Mouse (Mus musculus) lung, embryonic 14.5 days (tissue): ENCODE data around the gene Tm9sf3. TPM values are rescaled to one million over a fixed set of nuclear protein-coding genes. Genes with fewer than 3 reads are reported as not detected.

Source experiments
- ATAC-seq: fragments of 200-750 bp; cut with Nextera tagmentation; 2 replicates; pipeline ENCODE4 v1.8.0; 2017; ENCODE audit warnings: mild to moderate bottlenecking, moderate TSS enrichment, moderate library complexity; ENCODE audit not compliant: insufficient read depth
- DNase-seq: peaks from one replicate; pipeline ENCODE4 v3.0.0-alpha.2; 2015
- H3K27ac ChIP-seq: fragments of 300-500 bp; sonication (generic); 2 replicates; pipeline ENCODE4 v1.5.1; 2014; ENCODE audit warnings: low read depth, mild to moderate bottlenecking, moderate library complexity
- H3K27me3 ChIP-seq: fragments of 300-500 bp; sonication (generic); 2 replicates; pipeline ENCODE4 v1.6.1; 2014; ENCODE audit warnings: low read length, control low read depth; ENCODE audit not compliant: insufficient read depth
- H3K36me3 ChIP-seq: fragments of 300-500 bp; sonication (generic); 2 replicates; pipeline ENCODE4 v1.6.1; 2014; ENCODE audit warnings: control low read depth; ENCODE audit not compliant: insufficient read depth
- H3K4me1 ChIP-seq: fragments of 300-500 bp; sonication (generic); 2 replicates; pipeline ENCODE4 v1.6.1; 2014; ENCODE audit warnings: antibody characterized with exemption, control low read depth; ENCODE audit not compliant: insufficient read depth
- H3K4me2 ChIP-seq: fragments of 300-500 bp; sonication (generic); 2 replicates; pipeline ENCODE4 v1.6.1; 2014; ENCODE audit warnings: mild to moderate bottlenecking
- H3K4me3 ChIP-seq: fragments of 300-500 bp; sonication (generic); 2 replicates; pipeline ENCODE4 v1.5.1; 2014; ENCODE audit warnings: low read depth, low read length
- H3K9ac ChIP-seq: fragments of 300-500 bp; sonication (generic); 2 replicates; pipeline ENCODE4 v1.6.1; 2014
- H3K9me3 ChIP-seq: fragments of 300-500 bp; sonication (generic); 2 replicates; pipeline ENCODE4 v1.6.1; 2016; ENCODE audit warnings: low read depth, low read length, control low read depth
- CTCF ChIP-seq: IDR thresholded peaks from 2 replicates; pipeline ENCODE4 v1.5.1; 2016; ENCODE audit warnings: antibody characterized with exemption, low read depth
- WGBS: fragments of 180-500 bp; shearing (Covaris S2); extraction: QIAGEN DNeasy Blood & Tissue Kit; methylation state at CpG from one replicate; pipeline ENCODE4 v1.1.7; 2014; 5-methylcytosine and 5-hydroxymethylcytosine counted together
- polyA plus RNA-seq: library from polyadenylated mRNA; unstranded; fragments of >200 nt; fragmentation: Nextera tagmentation; extraction: Ambion mirVana; gene quantifications from 2 replicates; pipeline ENCODE4 v1.2.1, GENCODE M21; 2014

Tm9sf3 gene
- polyA plus RNA-seq, 1 experiment from 2014 or later = 172 TPM

- H3K27me3 ChIP-seq = peaks cover 38% of the 10 kb centered on the region
- TF ChIP-seq CTCF = peak; percentile 47
- 62% methylated on average over 11 of the region's 11 CpGs for WGBS
- no peak for ATAC-seq
- no peak overlapping the region for H3K4me3 ChIP-seq
- no peak overlapping the region for H3K9ac ChIP-seq
- no peaks in the 10 kb centered on the region for H3K9me3 ChIP-seq
- peak; percentile 19 for DNase-seq
- H3K27ac ChIP-seq = no peak overlapping the region
- no peaks in the 10 kb centered on the region for H3K4me1 ChIP-seq
- H3K36me3 ChIP-seq = no peaks in the 10 kb centered on the region
- no peak overlapping the region for H3K4me2 ChIP-seq
These were observed 59.4 kb downstream of the Tm9sf3 start for GRCm38 (mm10) chr19:41204159-41205081.

DNA sequence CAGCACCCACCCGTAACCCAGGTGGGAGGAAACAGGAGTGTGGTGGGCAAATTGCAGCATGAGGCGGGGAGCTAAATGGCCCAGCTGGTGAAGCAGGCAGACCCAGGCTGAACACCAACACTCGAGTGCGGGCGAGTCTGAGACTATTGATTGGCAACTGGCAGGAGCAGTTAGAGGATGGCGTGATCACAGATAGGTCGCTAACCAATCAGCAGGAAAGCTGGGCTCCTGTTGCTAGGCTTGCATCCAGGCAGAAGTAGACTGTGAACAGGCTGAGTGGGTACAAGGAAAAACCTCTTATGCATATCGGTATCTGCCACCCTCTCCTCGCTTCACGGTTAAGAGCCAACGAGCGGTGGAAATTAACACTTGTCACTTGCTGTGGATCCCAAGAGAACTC, 66.2 kb downstream of the Tm9sf3 start:
- 79% methylated on average over 12 of the region's 12 CpGs for WGBS
- ATAC-seq = no peak
- H3K9ac ChIP-seq = no peak overlapping the region
- H3K4me2 ChIP-seq = no peak overlapping the region
- no peak overlapping the region for H3K27ac ChIP-seq
- no peaks in the 10 kb centered on the region for H3K9me3 ChIP-seq
- no peak for TF ChIP-seq CTCF
- DNase-seq = no peak
- no peak overlapping the region for H3K4me3 ChIP-seq
- no peaks in the 10 kb centered on the region for H3K36me3 ChIP-seq
- no peaks in the 10 kb centered on the region for H3K4me1 ChIP-seq
- no peaks in the 10 kb centered on the region for H3K27me3 ChIP-seq

DNA sequence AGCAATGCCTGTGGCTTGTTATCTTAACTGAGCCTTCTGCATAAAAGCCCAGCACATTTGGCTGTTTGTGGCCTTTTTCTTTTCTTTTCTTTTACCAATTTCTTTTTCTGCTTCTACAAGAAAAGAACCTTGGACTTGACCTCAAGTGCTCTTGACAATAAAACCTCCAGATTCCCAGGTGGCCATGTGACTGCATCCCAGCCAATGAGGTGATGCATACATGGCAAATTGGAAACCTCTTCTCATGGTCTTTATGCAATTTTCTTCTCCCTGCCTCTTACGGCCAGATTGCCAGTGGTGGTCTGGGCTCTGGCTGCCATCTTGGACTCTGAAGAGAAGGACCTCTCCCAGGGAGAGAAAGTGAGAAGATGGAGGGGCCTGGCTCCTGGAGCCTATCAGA, 70.4 kb downstream of the Tm9sf3 start:
- 69% methylated on average over 1 of the region's 1 CpGs for WGBS
- ATAC-seq = no peak
- H3K9ac ChIP-seq = no peak overlapping the region
- TF ChIP-seq CTCF = no peak
- no peaks in the 10 kb centered on the region for H3K4me1 ChIP-seq
- no peak overlapping the region for H3K27ac ChIP-seq
- no peak overlapping the region for H3K4me2 ChIP-seq
- DNase-seq = no peak
- H3K36me3 ChIP-seq = no peaks in the 10 kb centered on the region
- no peak overlapping the region for H3K4me3 ChIP-seq
- H3K9me3 ChIP-seq = no peaks in the 10 kb centered on the region
- no peaks in the 10 kb centered on the region for H3K27me3 ChIP-seq

DNA sequence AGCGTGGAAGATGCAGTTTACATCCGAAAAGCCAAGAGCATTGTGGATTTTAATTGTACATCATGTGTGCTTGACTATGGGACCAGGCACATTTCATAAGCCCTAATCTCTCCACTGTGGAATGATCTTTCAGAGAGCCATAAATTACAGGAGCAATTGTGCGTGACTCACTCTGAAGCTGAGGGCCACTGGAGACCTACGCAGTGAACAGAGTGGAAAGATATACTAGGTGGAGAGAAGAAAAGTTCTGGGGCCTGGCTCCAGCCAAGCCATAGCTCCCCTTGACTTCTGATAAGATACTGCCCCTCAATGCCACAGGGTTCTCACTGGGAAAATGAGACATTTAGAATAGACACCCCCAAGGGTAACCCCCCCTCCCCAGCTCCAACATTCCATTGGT, 70.8 kb downstream of the Tm9sf3 start:
- ATAC-seq = no peak
- H3K27me3 ChIP-seq = no peaks in the 10 kb centered on the region
- DNase-seq = no peak

DNA sequence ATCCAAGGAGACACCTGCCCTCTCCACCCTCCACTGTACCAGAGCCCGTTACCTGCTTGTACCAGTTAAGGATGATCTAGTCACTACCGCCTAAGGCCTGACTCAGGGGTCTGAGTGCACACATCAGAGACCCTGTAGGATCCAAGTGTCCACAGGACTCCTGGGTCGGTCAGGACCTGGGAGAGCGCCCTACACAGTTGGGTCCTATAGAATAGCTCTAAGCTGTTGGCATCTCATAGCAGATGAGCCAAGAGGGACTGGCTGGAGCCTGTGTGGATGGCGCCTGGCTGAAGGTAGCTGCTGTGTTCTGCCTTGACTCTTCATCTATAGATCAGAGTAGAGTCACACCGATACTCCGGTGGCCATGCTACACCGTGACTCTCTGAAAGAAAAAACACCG, 72.1 kb downstream of the Tm9sf3 start:
- no peaks in the 10 kb centered on the region for H3K4me1 ChIP-seq
- no peak overlapping the region for H3K4me2 ChIP-seq
- ATAC-seq (no peak), DNase-seq (peak; percentile 73)
- no peak overlapping the region for H3K9ac ChIP-seq
- no peak overlapping the region for H3K27ac ChIP-seq
- H3K4me3 ChIP-seq = no peak overlapping the region
- no peaks in the 10 kb centered on the region for H3K36me3 ChIP-seq
- no peaks in the 10 kb centered on the region for H3K27me3 ChIP-seq
- no peak for TF ChIP-seq CTCF
- H3K9me3 ChIP-seq = no peaks in the 10 kb centered on the region
- 76% methylated on average over 9 of the region's 9 CpGs for WGBS

More for the DNA sequence above, 70.8 kb downstream of the Tm9sf3 start:
- Histone ChIP-seq H3K27ac (no peak overlapping the region), H3K9me3 (no peaks in the 10 kb centered on the region), H3K4me1 (no peaks in the 10 kb centered on the region), H3K4me2 (no peak overlapping the region), H3K9ac (no peak overlapping the region), H3K36me3 (no peaks in the 10 kb centered on the region), H3K4me3 (no peak overlapping the region)
- TF ChIP-seq CTCF = no peak
- WGBS = 87% methylated on average over 4 of the region's 4 CpGs

DNA sequence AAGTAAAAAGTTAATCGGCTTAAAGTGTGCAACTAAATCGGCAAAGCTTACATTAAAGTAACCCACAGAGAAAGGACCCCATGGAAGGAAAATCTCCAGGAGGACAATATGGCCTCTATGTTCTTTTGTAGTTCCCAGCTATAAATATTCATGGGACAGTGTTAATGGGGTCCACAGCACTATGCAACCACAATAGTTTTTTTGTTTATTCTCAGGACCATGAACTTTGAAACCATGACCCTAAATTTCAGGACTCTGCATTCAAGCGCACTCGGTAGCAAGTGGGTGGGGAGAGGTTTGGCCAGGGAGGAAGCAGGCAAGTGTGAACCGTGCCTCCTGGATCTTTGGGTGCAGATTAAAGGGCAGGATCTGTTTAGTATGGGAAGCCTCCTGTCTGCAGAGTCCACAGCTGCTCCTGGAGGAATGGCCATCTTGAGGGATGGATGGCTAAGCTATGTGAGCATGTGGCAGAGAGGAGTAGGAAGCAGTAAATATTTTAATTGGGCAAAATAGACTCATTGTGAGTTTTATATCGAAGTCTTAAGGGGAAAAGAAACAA, 72.8 kb downstream of the Tm9sf3 start:
- Histone ChIP-seq H3K4me2 (no peak overlapping the region), H3K9ac (no peak overlapping the region), H3K27ac (no peak overlapping the region), H3K27me3 (no peaks in the 10 kb centered on the region), H3K9me3 (no peaks in the 10 kb centered on the region), H3K4me3 (no peak overlapping the region), H3K4me1 (no peaks in the 10 kb centered on the region), H3K36me3 (no peaks in the 10 kb centered on the region)
- no peak for ATAC-seq
- no peak for TF ChIP-seq CTCF
- WGBS = 64% methylated on average over 6 of the region's 6 CpGs
- DNase-seq = no peak

DNA sequence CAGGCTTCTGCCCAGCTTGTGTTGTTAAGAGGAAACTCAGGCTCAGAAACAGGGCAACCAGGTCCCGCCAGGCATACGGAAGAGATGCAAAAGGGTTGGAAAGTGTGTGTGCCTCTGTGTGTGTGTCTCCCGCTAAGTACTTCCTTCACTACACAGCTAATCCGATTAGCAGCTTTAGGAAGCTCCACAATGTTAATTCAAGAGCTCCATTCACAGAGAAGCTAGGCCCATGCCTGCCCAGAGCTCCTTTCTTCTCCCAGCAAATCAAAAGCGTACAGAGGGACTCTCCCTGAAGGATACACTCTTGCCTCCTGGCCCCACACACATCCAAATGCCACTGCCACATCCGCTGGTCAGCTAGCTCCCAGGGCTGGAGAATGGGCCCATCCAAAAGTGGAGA, 86.5 kb downstream of the Tm9sf3 start:
- Histone ChIP-seq H3K9me3 (no peaks in the 10 kb centered on the region), H3K4me3 (no peak overlapping the region), H3K36me3 (no peaks in the 10 kb centered on the region), H3K4me1 (no peaks in the 10 kb centered on the region), H3K27ac (no peak overlapping the region), H3K4me2 (no peak overlapping the region), H3K27me3 (no peaks in the 10 kb centered on the region), H3K9ac (no peak overlapping the region)
- no peak for TF ChIP-seq CTCF
- ATAC-seq = no peak
- WGBS = 39% methylated on average over 6 of the region's 6 CpGs
- no peak for DNase-seq
